Mouse (Mus musculus): ENCODE data around the gene Ggct.
"Not testable (repeated sequence)": the region's sequence is repeated elsewhere in the genome, so short reads cannot be mapped to it uniquely, and the experiment has no call there.

Ggct gene

GRCm38 (mm10) chr6:54954659-54955414, 37.9 kb downstream of the Ggct start:
- no peak for DNase-seq (ENCODE audit: low read depth in 2 of 2, low spot score in 2 of 2)

- not testable (repeated sequence) for DNase-seq (ENCODE audit: low read depth in 2 of 2, low spot score in 2 of 2)
Observed at GRCm38 (mm10) chr6:54953399-54953798, 39.4 kb downstream of the Ggct start.

- no peak for DNase-seq (ENCODE audit: low read depth in 2 of 2, low spot score in 2 of 2)
Observed at GRCm38 (mm10) chr6:54952542-54952941, 40.2 kb downstream of the Ggct start.

GRCm38 (mm10) chr6:54948682-54949081, 44.1 kb downstream of the Ggct start:
- DNase-seq (ENCODE audit: low read depth in 2 of 2, low spot score in 2 of 2): no peak

- DNase-seq (ENCODE audit: low read depth in 2 of 2, low spot score in 2 of 2): no peak
Observed at GRCm38 (mm10) chr6:54946241-54946953, 46.4 kb downstream of the Ggct start.

GRCm38 (mm10) chr6:54944551-54944950, 48.2 kb downstream of the Ggct start:
- DNase-seq (ENCODE audit: low read depth in 2 of 2, low spot score in 2 of 2): no peak

GRCm38 (mm10) chr6:54943753-54944152, 49.0 kb downstream of the Ggct start:
- no peak for DNase-seq (ENCODE audit: low read depth in 2 of 2, low spot score in 2 of 2)

- no peak for DNase-seq (ENCODE audit: low read depth in 2 of 2, low spot score in 2 of 2)
Observed at GRCm38 (mm10) chr6:54943292-54943691, 49.5 kb downstream of the Ggct start.

GRCm38 (mm10) chr6:54941149-54941548, 51.6 kb downstream of the Ggct start:
- no peak for DNase-seq (ENCODE audit: low read depth in 2 of 2, low spot score in 2 of 2)

GRCm38 (mm10) chr6:54940126-54940525, 52.6 kb downstream of the Ggct start:
- no peak for DNase-seq (ENCODE audit: low read depth in 2 of 2, low spot score in 2 of 2)

- DNase-seq (ENCODE audit: low read depth in 2 of 2, low spot score in 2 of 2): no peak
Observed at GRCm38 (mm10) chr6:54939631-54940030, 53.1 kb downstream of the Ggct start.

GRCm38 (mm10) chr6:54936496-54936895, 56.3 kb downstream of the Ggct start:
- peak in 1 of 2 experiments; percentile 29 for DNase-seq (ENCODE audit: low read depth in 2 of 2, low spot score in 2 of 2)

- DNase-seq (ENCODE audit: low read depth in 2 of 2, low spot score in 2 of 2): no peak
Observed at GRCm38 (mm10) chr6:54934930-54935329, 57.8 kb downstream of the Ggct start.

- DNase-seq (ENCODE audit: low read depth in 2 of 2, low spot score in 2 of 2): no peak
Observed at GRCm38 (mm10) chr6:54934313-54934712, 58.4 kb downstream of the Ggct start.

GRCm38 (mm10) chr6:54933866-54934265, 58.9 kb downstream of the Ggct start:
- DNase-seq (ENCODE audit: low read depth in 2 of 2, low spot score in 2 of 2): no peak

GRCm38 (mm10) chr6:54933216-54933615, 59.5 kb downstream of the Ggct start:
- no peak for DNase-seq (ENCODE audit: low read depth in 2 of 2, low spot score in 2 of 2)
